Mouse (Mus musculus) c-Kit-negative CD71-positive TER-119-positive erythroid progenitor cells, embryonic 14.5 days (primary cell): ENCODE results near the gene Pls1.

Source experiments
- DNase-seq: peaks from one replicate; pipeline ENCODE4 v3.0.0-alpha.2; 2013; ENCODE audit warnings: low read depth, low spot score

The Pls1 gene

GRCm38 (mm10) chr9:95705371-95705770 is 139.7 kb downstream of the Pls1 start:
- DNase-seq, result no peak

- DNase-seq, result no peak
Measured at GRCm38 (mm10) chr9:95704078-95704477, 141.0 kb downstream of the Pls1 start.
